Mouse (Mus musculus) Muller cell, postnatal 12 days (primary cell): ENCODE results near the gene Fam241a.

Experiments used
- DNase-seq: peaks from one replicate; pipeline ENCODE4 v3.0.0-alpha.2; 2015; ENCODE audit errors: inconsistent ontology term

The Fam241a gene

GRCm38 (mm10) chr3:127875509-127875908 is 20.6 kb downstream of the Fam241a start:
- no peak for DNase-seq

GRCm38 (mm10) chr3:127875059-127875458 is 21.1 kb downstream of the Fam241a start:
- DNase-seq: no peak

GRCm38 (mm10) chr3:127874254-127874883 is 21.8 kb downstream of the Fam241a start:
- peak; percentile 19 for DNase-seq

- DNase-seq: no peak
Measured at GRCm38 (mm10) chr3:127871575-127871974, 24.5 kb downstream of the Fam241a start.

GRCm38 (mm10) chr3:127868880-127869279 is 27.2 kb downstream of the Fam241a start:
- no peak for DNase-seq

- no peak for DNase-seq
Measured at GRCm38 (mm10) chr3:127868046-127868758, 27.9 kb downstream of the Fam241a start.

GRCm38 (mm10) chr3:127864242-127864641 is 31.9 kb downstream of the Fam241a start:
- no peak for DNase-seq

GRCm38 (mm10) chr3:127863571-127863970 is 32.6 kb downstream of the Fam241a start:
- no peak for DNase-seq

GRCm38 (mm10) chr3:127862479-127862878 is 33.6 kb downstream of the Fam241a start:
- no peak for DNase-seq

- DNase-seq: no peak
Measured at GRCm38 (mm10) chr3:127861340-127861739, 34.8 kb downstream of the Fam241a start.

- peak; percentile 44 for DNase-seq
Measured at GRCm38 (mm10) chr3:127853431-127854206, 42.5 kb downstream of the Fam241a start.

GRCm38 (mm10) chr3:127852722-127853121 is 43.4 kb downstream of the Fam241a start:
- no peak for DNase-seq

GRCm38 (mm10) chr3:127850776-127851646 is 45.1 kb downstream of the Fam241a start:
- no peak for DNase-seq

- DNase-seq: no peak
Measured at GRCm38 (mm10) chr3:127849922-127850321, 46.2 kb downstream of the Fam241a start.

GRCm38 (mm10) chr3:127848088-127848808 is 47.9 kb downstream of the Fam241a start:
- DNase-seq: peak; percentile 53

GRCm38 (mm10) chr3:127843941-127844327 is 52.2 kb downstream of the Fam241a start:
- DNase-seq: no peak

GRCm38 (mm10) chr3:127843324-127843940 is 52.7 kb downstream of the Fam241a start:
- DNase-seq: no peak

GRCm38 (mm10) chr3:127841926-127842325 is 54.2 kb downstream of the Fam241a start:
- peak; percentile 86 for DNase-seq

- DNase-seq: no peak
Measured at GRCm38 (mm10) chr3:127837972-127838644, 58.0 kb downstream of the Fam241a start.
